Mouse (Mus musculus) cortical plate, adult 2 months (tissue): ENCODE results near the gene Mfsd6.

Experiments used
- CTCF ChIP-seq: fragments of 200-500 bp; IDR thresholded peaks from 2 replicates; pipeline ENCODE4 v1.5.1; 2011; ENCODE audit warnings: mild to moderate bottlenecking, control low read depth, low read length; ENCODE audit not compliant: insufficient read depth; ENCODE audit errors: extremely low read depth
- POLR2A ChIP-seq: fragments of 200-500 bp; IDR thresholded peaks from 2 replicates; pipeline ENCODE4 v1.6.1; 2011; ENCODE audit warnings: mild to moderate bottlenecking, low read length, control low read depth; ENCODE audit not compliant: insufficient read depth; ENCODE audit errors: extremely low read depth

- no peak for TF ChIP-seq CTCF
- no peak for TF ChIP-seq POLR2A
Measured at GRCm38 (mm10) chr1:52714021-52714420, 13.2 kb downstream of the Mfsd6 start.
